9 mouse cellular contexts compared by ENCODE assay signal in the genomic region with DNA sequence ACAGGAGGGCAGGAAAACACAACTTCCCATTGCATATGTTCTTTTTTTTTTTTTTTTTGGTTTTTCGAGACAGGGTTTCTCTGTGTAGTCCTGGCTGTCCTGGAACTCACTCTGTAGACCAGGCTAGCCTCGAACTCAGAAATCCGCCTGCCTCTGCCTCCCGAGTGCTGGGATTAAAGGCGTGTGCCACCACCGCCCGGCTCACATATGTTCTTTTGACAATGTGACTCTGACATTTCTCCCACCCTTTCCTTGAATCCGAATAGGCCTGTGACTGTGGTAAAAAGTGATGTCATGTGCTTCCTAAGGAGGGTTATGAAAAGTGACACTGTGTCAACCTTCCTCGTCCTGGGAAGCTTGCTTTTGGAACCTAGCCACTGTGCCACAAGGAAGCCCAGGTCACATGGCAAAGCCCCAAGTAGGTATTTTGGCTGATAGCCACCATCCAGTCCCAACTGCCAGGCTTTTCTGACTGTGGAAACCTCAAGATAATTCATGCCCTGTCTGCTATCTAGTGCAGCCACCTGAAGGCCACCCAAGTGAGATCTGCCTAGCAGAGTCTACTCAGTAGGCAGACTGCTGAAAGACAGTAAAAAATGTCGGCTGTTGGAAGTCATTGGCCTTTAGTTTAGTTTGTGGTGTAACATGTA. TPM values are rescaled to one million over a fixed set of nuclear protein-coding genes. Genes with fewer than 3 reads are reported as not detected.
A peak's percentile ranks its signal among the peaks of the same experiment; 100 is the strongest.
DNase-seq lines count a peak whose midpoint lies in the region; ATAC-seq and TF ChIP-seq lines count a peak whose summit lies in the region.
"Had no signal": no experiment of that assay in that cellular context is flagged by ENCODE, and none has a peak within 500 bp of the region (broad histone marks: within the 10 kb centered on the region; RNA-seq: fewer than 3 reads in every experiment).

No protein-coding gene starts in this region.

- no peak overlapping the region for H3K4me2 ChIP-seq in forebrain, embryonic 11.5 days (ENCODE audit: low read depth, low read length, severe bottlenecking)

- no peaks in the 10 kb centered on the region for H3K4me1 ChIP-seq in lung, adult 2 months (ENCODE audit: control insufficient read depth, insufficient read depth, low read length)
- H3K4me1 ChIP-seq in forebrain, embryonic 11.5 days (replicated peaks; ENCODE audit: control insufficient read depth, insufficient read depth, low read length) = no peaks in the 10 kb centered on the region

- no peak overlapping the region for H3K4me3 ChIP-seq in lung, adult 2 months (replicated peaks; ENCODE audit: extremely low read depth, low read depth, low read length)
- no peak overlapping the region for H3K4me3 ChIP-seq in forebrain, embryonic 11.5 days (ENCODE audit: low read depth, low read length)
- H3K4me3 ChIP-seq: limb, embryonic 10.5 days had no signal

- no peak for TF ChIP-seq POLR2A in lung, adult 2 months (IDR thresholded peaks at IDR 0.05; ENCODE audit: borderline replicate concordance, extremely low read depth, low read depth, low read length)

- H3K27me3 ChIP-seq in forebrain, embryonic 11.5 days (ENCODE audit: control insufficient read depth, insufficient read depth, low read length) = no peaks in the 10 kb centered on the region

- peak; percentile 85 for DNase-seq in MEL-GATA-1-ER (ENCODE audit: extremely low read depth, low read depth)
- DNase-seq in adrenal gland, postnatal 36 days = peak; percentile 22 to 47
- peak; percentile 40 for DNase-seq in lung, adult 2 months
- no peak for DNase-seq in forebrain, embryonic 11.5 days (ENCODE audit: low spot score)
- no peak for DNase-seq in thymus, postnatal 4 days
- DNase-seq in layer of hippocampus, postnatal 25 days (ENCODE audit: extremely low spot score in 1 of 2, low spot score in 1 of 2) = no peak
- DNase-seq: thymus, postnatal 36 days had no signal

- WGBS in lung, adult 2 months = 64% methylated on average over 10 of the region's 10 CpGs
- WGBS in forebrain, embryonic 11.5 days = 92% methylated on average over 7 of the region's 10 CpGs

- peak; percentile 43 to 59; a peak in 3 of 4 replicates for ATAC-seq in hematopoietic stem cell, adult 5-6 weeks (replicated peaks in 1 of 2; ENCODE audit: insufficient read depth in 1 of 2, low FRiP score in 2 of 2, low TSS enrichment in 1 of 2, low read depth in 1 of 2, poor library complexity in 2 of 2, severe bottlenecking in 2 of 2)
- no peak for ATAC-seq in forebrain, embryonic 11.5 days (replicated peaks; ENCODE audit: low FRiP score)

- H3K9me3 ChIP-seq in forebrain, embryonic 11.5 days (ENCODE audit: control insufficient read depth, low read length) = no peaks in the 10 kb centered on the region
- H3K9me3 ChIP-seq: limb, embryonic 10.5 days had no signal

- no peak overlapping the region for H3K9ac ChIP-seq in forebrain, embryonic 11.5 days (ENCODE audit: low read length)

- no peaks in the 10 kb centered on the region for H3K36me3 ChIP-seq in forebrain, embryonic 11.5 days (ENCODE audit: control insufficient read depth, insufficient read depth, low read length)
- H3K36me3 ChIP-seq: limb, embryonic 10.5 days had no signal

- no peak for TF ChIP-seq CTCF in lung, adult 2 months (IDR thresholded peaks at IDR 0.05; ENCODE audit: insufficient read depth, low read length)

- no peak overlapping the region for H3K27ac ChIP-seq in forebrain, embryonic 11.5 days (ENCODE audit: low read depth, low read length)
- H3K27ac ChIP-seq: limb, embryonic 10.5 days had no signal

RNA-seq across cellular contexts. Expression of a gene that starts 8.5 kb away (rescaled TPM):
- 100 to 1,000 TPM; 111 to 116 TPM for total RNA-seq in adrenal gland, postnatal 36 days (2021)
- total RNA-seq in hematopoietic stem cell, adult 5-6 weeks (2017) = 10.5 and 11.2 TPM in 2 replicates
- 29.0 and 45.2 TPM in 2 replicates for polyA plus RNA-seq in lung, adult 2 months (2012; rRNA removed)
- 16.2 and 16.6 TPM in 2 replicates for polyA plus RNA-seq in forebrain, embryonic 11.5 days (2014; fragmentation: Nextera tagmentation; extraction: Ambion mirVana)
- 100 to 1,000 TPM; 109 to 114 TPM for total RNA-seq in layer of hippocampus, postnatal 25 days (2021)

Comparison
In these comparisons a context has a peak if more than half of its experiments do, and no peak if none do; other contexts are left out.
1. DNase-seq: peak in MEL-GATA-1-ER (single experiment), adrenal gland, postnatal 36 days (2 of 2) and lung, adult 2 months (single experiment); none in forebrain, embryonic 11.5 days (single experiment), thymus, postnatal 4 days (single experiment) and layer of hippocampus, postnatal 25 days (0 of 2).